Mouse (Mus musculus) midbrain, embryonic 13.5 days (tissue): ENCODE results near the gene Mboat7. TPM values are rescaled to one million over a fixed set of nuclear protein-coding genes. Genes with fewer than 3 reads are reported as not detected.
"Not testable (repeated sequence)": the region's sequence is repeated elsewhere in the genome, so short reads cannot be mapped to it uniquely, and the experiment has no call there.

ENCODE experiments used
- ATAC-seq: fragments of 200-750 bp; cut with Nextera tagmentation; 2 replicates; pipeline ENCODE4 v1.8.0; 2017; ENCODE audit warnings: mild to moderate bottlenecking, moderate TSS enrichment, moderate library complexity
- H3K27ac ChIP-seq: fragments of 300-500 bp; sonication (generic); 2 replicates; pipeline ENCODE4 v1.5.1; 2015; ENCODE audit warnings: inconsistent platforms, mild to moderate bottlenecking, moderate library complexity
- H3K27me3 ChIP-seq: fragments of 300-500 bp; sonication (generic); 2 replicates; pipeline ENCODE4 v1.6.1; 2015; ENCODE audit warnings: mild to moderate bottlenecking, inconsistent platforms
- H3K36me3 ChIP-seq: fragments of 300-500 bp; sonication (generic); 2 replicates; pipeline ENCODE4 v1.6.1; 2015; ENCODE audit warnings: mild to moderate bottlenecking, inconsistent platforms
- H3K4me1 ChIP-seq: fragments of 300-500 bp; sonication (generic); replicated peaks from 2 replicates; pipeline ENCODE4 v1.6.1; 2015; ENCODE audit warnings: inconsistent platforms
- H3K4me2 ChIP-seq: fragments of 300-500 bp; sonication (generic); replicated peaks from 2 replicates; pipeline ENCODE4 v1.6.1; 2015; ENCODE audit warnings: moderate library complexity, mild to moderate bottlenecking, inconsistent platforms
- H3K4me3 ChIP-seq: fragments of 300-500 bp; sonication (generic); replicated peaks from 2 replicates; pipeline ENCODE4 v1.5.1; 2015; ENCODE audit warnings: mild to moderate bottlenecking, inconsistent platforms
- H3K9ac ChIP-seq: fragments of 300-500 bp; sonication (generic); replicated peaks from 2 replicates; pipeline ENCODE4 v1.6.1; 2015; ENCODE audit warnings: mild to moderate bottlenecking, inconsistent platforms
- H3K9me3 ChIP-seq: fragments of 300-500 bp; sonication (generic); 2 replicates; pipeline ENCODE4 v1.6.1; 2016; ENCODE audit warnings: mild to moderate bottlenecking, inconsistent platforms
- WGBS: fragments of 180-500 bp; shearing (Covaris S2); methylation state at CpG from one replicate; pipeline ENCODE4 v1.1.7; 2015; 5-methylcytosine and 5-hydroxymethylcytosine counted together
- polyA plus RNA-seq: library from polyadenylated mRNA; unstranded; fragments of >200 nt; fragmentation: Nextera tagmentation; extraction: Ambion mirVana; gene quantifications from 2 replicates; pipeline ENCODE4 v1.2.1, GENCODE M21; 2015

Mboat7 gene
- polyA plus RNA-seq, 1 experiment from 2014 or later: 53.4 TPM

DNA sequence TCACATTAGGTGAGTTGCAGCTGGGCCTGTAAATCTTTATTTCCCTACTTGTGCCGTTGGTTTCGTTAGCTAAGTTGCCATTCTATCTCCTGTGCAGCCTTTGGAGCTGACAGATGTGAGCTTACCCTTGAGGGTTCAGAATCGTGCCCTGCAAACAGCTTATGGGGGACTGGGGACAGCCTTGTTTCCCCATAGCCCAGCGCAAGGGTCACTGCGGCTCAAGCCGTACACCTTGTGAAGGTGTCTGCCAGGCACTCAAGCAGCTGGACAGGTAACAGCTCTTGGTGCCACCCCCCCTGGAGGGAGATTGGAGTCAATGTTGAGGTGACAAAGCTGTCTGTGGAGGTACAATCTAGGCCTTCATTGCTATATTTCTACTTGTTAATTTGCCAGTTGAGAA, 12.6 kb upstream of the Mboat7 start:
- Histone ChIP-seq H3K36me3 (peaks cover 34% of the 10 kb centered on the region), H3K4me1 (peaks cover 30% of the 10 kb centered on the region), H3K4me3 (peak overlapping the region; percentile 93), H3K9ac (peak overlapping the region; percentile 87), H3K27ac (no peak overlapping the region), H3K4me2 (peak overlapping the region; percentile 94), H3K27me3 (no peaks in the 10 kb centered on the region), H3K9me3 (no peaks in the 10 kb centered on the region)
- no peak for ATAC-seq
- 31% methylated on average over 6 of the region's 6 CpGs for WGBS

DNA sequence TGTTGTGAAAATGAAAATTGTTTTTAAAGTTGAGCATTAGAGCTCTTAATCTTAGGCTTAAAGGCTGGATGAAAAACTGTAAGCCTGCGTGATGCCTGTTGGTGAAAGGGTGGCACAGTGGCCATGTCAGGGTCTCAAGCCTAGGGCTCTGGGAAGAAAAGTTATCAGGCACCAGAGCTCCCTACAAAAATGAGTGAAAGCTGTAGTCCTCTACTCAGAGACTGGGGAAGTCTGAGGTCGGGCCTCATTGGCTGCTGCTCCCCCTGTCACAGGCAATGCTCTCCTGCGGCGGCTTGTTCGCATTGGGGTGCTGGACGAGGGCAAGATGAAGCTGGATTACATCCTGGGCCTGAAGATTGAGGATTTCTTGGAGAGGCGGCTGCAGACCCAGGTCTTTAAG, 12.1 kb upstream of the Mboat7 start:
- 4% methylated on average over 7 of the region's 7 CpGs for WGBS
- ATAC-seq, H3K9me3 ChIP-seq, H3K27me3 ChIP-seq, H3K27ac ChIP-seq: not testable (repeated sequence)
- Histone ChIP-seq H3K4me3 (peak overlapping the region; percentile 93), H3K4me2 (peak overlapping the region; percentile 94), H3K9ac (peak overlapping the region; percentile 87), H3K36me3 (peaks cover 38% of the 10 kb centered on the region), H3K4me1 (peaks cover 30% of the 10 kb centered on the region)

DNA sequence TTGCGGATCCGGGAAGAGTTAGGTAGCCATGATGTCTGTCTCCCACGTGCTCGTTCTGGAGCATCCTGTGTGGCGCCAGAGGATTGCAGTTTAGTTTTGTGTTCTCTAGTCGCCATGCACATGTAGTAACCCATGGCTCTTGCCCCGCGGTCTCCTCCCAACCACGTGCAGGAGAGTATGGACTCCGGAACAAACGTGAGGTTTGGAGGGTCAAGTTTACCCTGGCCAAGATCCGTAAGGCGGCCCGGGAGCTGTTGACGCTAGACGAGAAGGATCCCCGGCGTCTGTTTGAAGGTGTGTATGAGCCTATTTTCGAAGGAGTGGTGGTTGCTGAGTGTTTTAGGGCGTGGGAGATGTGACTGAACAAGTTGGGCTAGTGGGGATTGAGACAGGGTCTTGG, 11.2 kb upstream of the Mboat7 start:
- Histone ChIP-seq H3K36me3 (peaks cover 47% of the 10 kb centered on the region), H3K9me3 (no peaks in the 10 kb centered on the region), H3K4me2 (peak overlapping the region; percentile 94), H3K4me3 (peak overlapping the region; percentile 93), H3K4me1 (peaks cover 30% of the 10 kb centered on the region), H3K27ac (peak overlapping the region; percentile 94), H3K9ac (peak overlapping the region; percentile 87), H3K27me3 (no peaks in the 10 kb centered on the region)
- ATAC-seq: peak; percentile 43; the same call in 1 of the 2 replicates
- WGBS: under 1% methylated on average over 20 of the region's 20 CpGs

DNA sequence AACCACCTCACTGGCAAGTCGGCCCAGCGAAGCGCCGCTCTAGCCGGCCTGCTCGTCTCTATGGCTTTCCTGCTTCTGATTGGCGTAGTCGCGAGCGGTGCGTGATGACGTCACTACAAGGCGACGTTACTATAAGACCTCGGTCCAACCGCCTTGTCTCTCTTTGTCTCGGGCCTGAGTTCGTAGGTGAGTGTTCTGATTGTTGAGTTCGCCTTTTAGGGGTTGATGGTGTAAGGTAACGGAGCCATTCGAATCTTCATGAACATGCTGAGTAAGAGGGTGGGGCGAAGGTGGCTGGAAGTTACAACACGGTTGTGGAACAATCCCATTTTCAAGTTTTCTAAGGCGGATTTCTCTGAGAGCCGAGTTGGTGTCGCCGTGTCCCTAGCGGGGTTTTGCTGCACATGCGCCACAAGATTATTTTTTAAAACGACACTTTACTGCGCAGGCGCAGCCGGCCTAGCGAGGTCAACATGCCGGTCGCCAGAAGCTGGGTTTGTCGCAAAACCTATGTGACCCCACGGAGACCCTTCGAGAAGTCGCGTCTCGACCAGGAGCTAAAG, 10.6 kb upstream of the Mboat7 start, which contains the start of gene Rps9:
TSS of gene Rps9 (plus strand) at position 115 of the 563 bp plus-strand sequence.
- Histone ChIP-seq H3K4me2 (peak within 1 kb of the TSS; percentile 94), H3K4me3 (peak within 1 kb of the TSS; percentile 93), H3K4me1 (peaks cover 30% of the 10 kb centered on the region), H3K27ac (peak within 1 kb of the TSS; percentile 94), H3K27me3 (no peaks in the 10 kb centered on the region), H3K9me3 (no peaks in the 10 kb centered on the region), H3K36me3 (peaks cover 52% of the 10 kb centered on the region), H3K9ac (peak within 1 kb of the TSS; percentile 87)
- WGBS: under 1% methylated on average over 42 of the region's 42 CpGs
- ATAC-seq: peak; percentile 93

DNA sequence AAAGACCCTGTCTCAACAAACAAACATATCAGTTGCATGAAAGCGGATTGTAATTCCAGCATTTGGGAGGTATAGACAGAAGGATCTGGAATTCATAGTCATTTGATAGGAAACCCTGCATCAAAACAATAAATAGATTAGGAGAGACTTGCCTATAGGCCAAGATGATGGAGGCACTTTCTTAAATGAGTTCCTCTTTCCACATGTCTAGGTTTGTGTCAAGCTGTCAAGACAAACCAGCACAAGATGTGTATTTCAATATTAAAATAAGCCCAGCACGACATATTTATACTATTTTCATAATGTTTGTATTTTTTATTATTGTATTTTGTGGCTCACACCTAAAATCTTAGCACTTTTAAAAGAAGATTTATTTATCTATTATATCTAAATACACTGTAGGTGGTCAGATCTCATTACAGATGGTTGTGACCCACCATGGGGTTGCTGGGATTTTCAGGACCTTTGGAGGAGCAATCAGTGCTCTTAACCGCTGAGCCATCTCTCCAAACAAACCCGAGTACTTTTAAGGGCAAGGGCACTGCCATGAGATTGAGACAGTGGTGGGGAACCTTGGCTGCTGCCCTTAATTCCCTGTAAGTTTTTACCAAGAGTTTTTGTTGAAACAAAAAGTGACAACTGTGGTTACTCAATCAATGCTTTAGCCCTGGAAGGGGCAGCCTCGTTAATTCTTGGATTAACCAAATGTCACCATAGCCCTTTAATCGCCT, 10.0 kb upstream of the Mboat7 start:
- Histone ChIP-seq H3K36me3 (peaks cover 57% of the 10 kb centered on the region), H3K9me3 (no peaks in the 10 kb centered on the region), H3K4me2 (peak overlapping the region; percentile 94), H3K27me3 (no peaks in the 10 kb centered on the region), H3K4me1 (peaks cover 30% of the 10 kb centered on the region), H3K4me3 (peak overlapping the region; percentile 93), H3K9ac (peak overlapping the region; percentile 45), H3K27ac (peak overlapping the region; percentile 94)
- 22% methylated on average over 6 of the region's 6 CpGs for WGBS
- peak; percentile 61 for ATAC-seq

DNA sequence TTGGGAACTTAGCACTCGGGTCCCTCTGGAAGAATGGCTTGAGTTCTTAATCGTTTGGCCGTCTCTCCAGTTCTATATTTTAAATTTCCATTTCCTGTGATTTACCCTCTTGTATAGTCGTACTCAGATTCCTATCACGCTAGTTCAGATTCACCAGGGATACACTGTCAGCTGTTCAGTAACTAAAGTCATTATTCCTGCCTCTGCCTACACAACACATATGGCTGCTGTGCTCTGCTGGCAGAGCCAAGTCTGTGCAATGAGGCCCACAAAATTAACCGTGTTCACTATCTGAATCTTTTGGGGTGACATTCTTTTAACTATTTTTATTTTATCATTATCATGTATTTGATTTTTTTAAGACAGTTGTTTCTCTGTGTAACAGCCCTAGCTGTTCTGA, 5.1 kb upstream of the Mboat7 start:
- no peak for ATAC-seq
- Histone ChIP-seq H3K27ac (no peak overlapping the region), H3K27me3 (no peaks in the 10 kb centered on the region), H3K9ac (no peak overlapping the region), H3K9me3 (no peaks in the 10 kb centered on the region), H3K4me1 (peaks cover 19% of the 10 kb centered on the region), H3K4me3 (no peak overlapping the region), H3K4me2 (no peak overlapping the region), H3K36me3 (peaks cover 46% of the 10 kb centered on the region)
- WGBS: 94% methylated on average over 6 of the region's 6 CpGs

DNA sequence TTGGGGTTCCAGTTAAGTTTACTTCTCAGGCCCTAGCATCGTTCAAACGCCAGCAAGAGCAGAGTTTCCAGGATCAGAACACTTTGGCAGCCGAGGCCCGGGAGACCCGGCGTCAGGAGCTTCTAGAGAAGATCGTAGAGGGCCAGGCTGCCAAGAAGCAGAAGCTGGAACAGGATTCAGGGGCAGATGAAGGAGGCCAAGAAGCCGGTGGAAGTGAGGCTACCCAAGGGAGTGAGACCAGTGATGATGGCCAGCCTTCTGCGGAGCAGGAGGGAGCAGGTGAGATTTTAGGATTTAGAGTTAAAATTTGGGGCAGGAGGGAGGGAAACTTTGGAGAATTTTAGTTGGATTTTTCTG, 1.6 kb upstream of the Mboat7 start:
- peaks cover 35% of the 10 kb centered on the region for H3K36me3 ChIP-seq
- 5% methylated on average over 9 of the region's 9 CpGs for WGBS

DNA sequence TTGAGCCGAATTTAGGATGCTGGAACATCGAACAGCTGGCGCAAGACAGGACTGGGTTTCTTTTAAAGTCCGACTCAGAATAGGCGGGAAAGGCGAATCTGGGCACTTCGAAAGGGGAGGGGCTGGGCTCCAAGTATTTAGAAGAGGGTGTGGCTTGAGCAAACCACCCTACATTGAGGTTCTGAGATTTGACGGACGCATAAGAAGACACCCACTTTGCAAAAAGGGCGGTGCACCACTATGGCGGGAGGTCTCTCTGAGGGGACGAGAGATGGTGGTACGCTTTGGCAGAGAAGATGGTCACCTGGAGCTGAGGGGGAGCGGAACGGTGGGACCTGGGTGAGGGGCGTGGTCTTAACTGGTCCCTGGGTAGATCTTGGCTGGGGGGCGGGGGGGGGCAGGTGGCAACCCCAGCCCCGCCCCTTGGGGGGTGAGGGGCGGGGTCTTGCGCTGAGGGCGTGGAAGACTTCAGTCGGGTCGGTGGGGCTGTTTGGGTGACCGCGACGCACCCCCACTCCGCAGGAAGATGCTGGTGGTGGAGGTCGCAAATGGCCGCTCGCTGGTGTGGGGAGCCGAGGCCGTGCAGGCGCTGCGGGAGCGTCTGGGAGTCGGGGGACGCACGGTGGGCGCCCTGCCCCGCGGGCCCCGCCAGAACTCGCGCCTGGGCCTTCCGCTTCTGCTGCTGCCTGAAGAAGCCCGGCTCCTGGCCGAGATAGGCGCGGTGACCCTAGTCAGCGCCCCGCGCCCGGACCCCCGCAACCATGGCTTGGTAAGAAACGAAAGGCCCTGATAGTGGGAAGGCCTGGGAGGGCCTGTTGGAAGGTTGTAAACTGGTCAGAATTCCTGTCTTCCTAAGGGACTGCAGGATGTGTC, 989 bp upstream of the Mboat7 start:
- peak overlapping the region; percentile 75 for H3K4me3 ChIP-seq
- WGBS: under 1% methylated on average over 55 of the region's 55 CpGs
- no peaks in the 10 kb centered on the region for H3K9me3 ChIP-seq
- H3K4me2 ChIP-seq: peak overlapping the region; percentile 87
- H3K36me3 ChIP-seq: peaks cover 29% of the 10 kb centered on the region
- H3K4me1 ChIP-seq: peaks cover 29% of the 10 kb centered on the region
- ATAC-seq: peak; percentile 22
- H3K27me3 ChIP-seq: 0 out of 2 replicates have a peak, but pooled peaks cover 3% of the 10 kb centered on the region
- H3K27ac ChIP-seq: peak overlapping the region; percentile 91
- H3K9ac ChIP-seq: peak overlapping the region; percentile 84

More for the DNA sequence above, 1.6 kb upstream of the Mboat7 start:
- peak overlapping the region; percentile 75 for H3K4me3 ChIP-seq
- not testable (repeated sequence) for H3K27me3 ChIP-seq, ATAC-seq, H3K9me3 ChIP-seq
- H3K9ac ChIP-seq: peak overlapping the region; percentile 84
- H3K4me2 ChIP-seq: peak overlapping the region; percentile 87
- peak overlapping the region; percentile 91 for H3K27ac ChIP-seq
- H3K4me1 ChIP-seq: peaks cover 29% of the 10 kb centered on the region

DNA sequence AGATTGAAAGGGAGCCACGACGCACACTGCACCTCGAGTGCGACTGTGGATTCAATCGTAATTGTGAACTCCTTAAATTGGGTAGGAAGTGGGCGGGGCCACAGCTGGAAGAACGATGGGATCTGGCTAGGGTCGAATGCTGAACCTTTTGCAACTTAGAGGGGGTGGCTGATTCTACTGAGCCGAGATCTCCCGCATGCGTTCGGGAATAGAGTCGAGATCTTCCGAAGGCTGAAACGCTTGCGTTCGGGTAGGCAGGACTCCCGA, 419 bp upstream of the Mboat7 start:
- peak overlapping the region; percentile 84 for H3K9ac ChIP-seq
- 0 out of 2 replicates have a peak, but pooled peaks cover 3% of the 10 kb centered on the region for H3K27me3 ChIP-seq
- peak overlapping the region; percentile 87 for H3K4me2 ChIP-seq
- peaks cover 25% of the 10 kb centered on the region for H3K36me3 ChIP-seq
- H3K9me3 ChIP-seq: no peaks in the 10 kb centered on the region
- no peak for ATAC-seq
- under 1% methylated on average over 18 of the region's 18 CpGs for WGBS
- peak overlapping the region; percentile 75 for H3K4me3 ChIP-seq
- H3K27ac ChIP-seq: peak overlapping the region; percentile 91
- peaks cover 29% of the 10 kb centered on the region for H3K4me1 ChIP-seq

DNA sequence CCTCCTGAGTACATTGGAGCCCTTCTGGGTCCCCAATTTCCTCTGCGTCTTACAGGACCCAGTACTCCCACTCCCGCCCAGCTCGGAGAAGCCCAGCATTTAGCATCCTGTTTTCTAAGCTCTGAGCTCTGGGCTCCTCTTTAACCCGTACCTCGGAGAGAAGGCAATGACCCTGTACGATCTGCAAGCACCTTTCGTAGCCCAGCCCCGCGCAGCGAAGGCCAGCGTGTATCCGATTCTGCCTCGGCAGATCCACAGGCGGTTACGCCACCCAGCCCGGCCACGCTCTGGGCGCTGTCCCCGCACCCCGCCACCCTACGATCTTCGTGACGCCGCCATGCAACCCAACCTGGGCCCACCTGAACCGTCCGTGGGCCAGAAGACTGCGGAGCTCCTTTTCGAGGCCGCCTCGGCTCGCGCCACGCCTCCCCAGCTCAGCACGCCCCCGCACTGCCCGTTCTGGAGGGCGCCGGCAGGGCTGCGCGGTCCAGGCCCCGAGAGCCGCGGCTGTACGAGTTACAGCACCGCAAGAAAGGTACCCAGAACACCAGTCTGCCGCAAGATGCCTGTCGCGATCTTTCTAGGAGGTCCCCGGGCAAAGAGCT, 839 bp downstream of the Mboat7 start, which contains the start of gene Tsen34:
TSS of gene Tsen34 (plus strand) at position 482 of the 605 bp plus-strand sequence.
- peak; percentile 85 for ATAC-seq
- H3K27ac ChIP-seq: peak within 1 kb of the TSS; percentile 91
- H3K4me1 ChIP-seq: peaks cover 29% of the 10 kb centered on the region
- H3K4me2 ChIP-seq: peak within 1 kb of the TSS; percentile 87
- peaks cover 25% of the 10 kb centered on the region for H3K36me3 ChIP-seq
- H3K9me3 ChIP-seq: no peaks in the 10 kb centered on the region
- H3K27me3 ChIP-seq: 0 out of 2 replicates have a peak, but pooled peaks cover 3% of the 10 kb centered on the region
- under 1% methylated on average over 49 of the region's 49 CpGs for WGBS
- H3K4me3 ChIP-seq: peak within 1 kb of the TSS; percentile 75
- H3K9ac ChIP-seq: peak within 1 kb of the TSS; percentile 91

DNA sequence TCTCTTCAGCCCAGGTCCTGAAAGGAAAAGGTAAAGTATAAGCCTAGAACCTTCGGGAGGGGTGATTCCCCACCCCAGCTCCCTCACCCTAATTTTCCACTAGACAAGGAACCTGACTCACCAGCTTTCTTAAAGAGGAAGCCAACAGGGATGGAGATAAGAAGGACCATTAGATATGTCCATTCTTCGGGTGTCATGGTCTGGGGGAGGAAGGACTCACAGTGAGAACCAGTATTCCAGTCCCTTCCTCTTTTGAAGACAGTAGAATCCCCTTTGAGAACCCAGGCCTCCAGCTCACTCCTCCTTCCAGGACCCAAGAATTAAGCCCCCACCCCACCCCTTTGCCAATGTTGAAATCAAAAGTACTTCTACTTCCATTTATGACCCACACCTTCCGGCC, 1.4 kb downstream of the Mboat7 start:
- 38% methylated on average over 3 of the region's 3 CpGs for WGBS
- peak overlapping the region; percentile 87 for H3K4me2 ChIP-seq
- peaks cover 29% of the 10 kb centered on the region for H3K4me1 ChIP-seq
- H3K27me3 ChIP-seq: 0 out of 2 replicates have a peak, but pooled peaks cover 3% of the 10 kb centered on the region
- peak overlapping the region; percentile 91 for H3K27ac ChIP-seq
- no peak for ATAC-seq
- peaks cover 30% of the 10 kb centered on the region for H3K36me3 ChIP-seq
- no peaks in the 10 kb centered on the region for H3K9me3 ChIP-seq
- peak overlapping the region; percentile 75 for H3K4me3 ChIP-seq
- H3K9ac ChIP-seq: peak overlapping the region; percentile 91
